Mouse (Mus musculus): ENCODE measurements around the gene Diras1.

DNA sequence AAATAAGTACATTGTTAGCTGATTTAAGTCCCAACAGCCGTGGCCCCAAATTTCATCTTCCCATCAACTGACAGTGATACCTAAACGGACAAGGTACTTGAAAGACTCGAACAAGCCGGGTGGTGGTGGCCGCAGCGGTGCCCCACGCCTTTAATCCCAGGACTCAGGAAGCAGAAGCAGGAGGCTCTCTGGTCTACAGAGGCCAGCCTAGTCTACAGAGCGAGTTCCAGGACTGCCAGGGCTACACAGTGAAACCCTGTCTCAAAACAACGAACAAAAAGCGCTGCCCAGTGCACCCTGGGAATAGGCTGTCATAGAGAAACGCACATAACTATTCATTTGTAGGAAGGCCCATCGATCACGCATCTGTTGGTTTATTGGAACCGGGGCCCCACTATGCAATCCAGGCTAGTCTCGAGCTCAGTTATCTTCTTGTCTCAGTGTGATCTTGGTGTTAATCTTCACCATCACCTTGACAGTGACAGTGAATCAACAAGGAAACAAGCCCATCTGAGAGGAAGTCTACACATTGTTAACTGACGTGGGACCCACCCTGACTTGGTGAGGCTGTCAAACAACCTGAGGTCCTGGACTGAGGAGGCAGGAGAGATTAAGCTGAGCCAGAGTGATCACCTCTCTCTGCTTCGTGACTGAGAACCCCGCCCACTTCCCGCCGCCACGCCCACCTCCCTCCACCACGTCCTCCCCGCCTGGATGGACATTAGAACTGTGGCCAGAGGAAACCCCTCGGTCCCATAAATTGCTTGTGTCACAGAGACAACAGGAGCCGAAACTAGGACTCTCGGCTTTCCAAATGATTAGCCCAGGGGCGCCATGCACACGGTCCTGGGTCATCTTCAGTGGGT is 25.0 kb downstream of the Diras1 start:
- TF ChIP-seq CTCF (IDR thresholded peaks at IDR 0.05; ENCODE audit: extremely low read depth, insufficient read length, insufficient replicate concordance, low read depth, low read length) (no peak), POLR2A (IDR thresholded peaks at IDR 0.05; ENCODE audit: low read depth, low read length) (no peak)

Measured in small intestine, adult 2 months (tissue).